Mouse (Mus musculus) hindbrain, embryonic 10.5 days (tissue): ENCODE data around the gene Shroom3. TPM values are rescaled to one million over a fixed set of nuclear protein-coding genes. Genes with fewer than 3 reads are reported as not detected.

Source experiments
- DNase-seq: peaks from one replicate; pipeline ENCODE4 v3.0.0-alpha.2; 2017; ENCODE audit warnings: low spot score
- H3K27ac ChIP-seq: fragments of 300-500 bp; sonication (generic); 2 replicates; pipeline ENCODE4 v1.5.1; 2016; ENCODE audit warnings: mild to moderate bottlenecking, moderate library complexity
- H3K27me3 ChIP-seq: fragments of 300-500 bp; sonication (generic); 2 replicates; pipeline ENCODE4 v1.6.1; 2016; ENCODE audit warnings: mild to moderate bottlenecking; ENCODE audit not compliant: poor library complexity, insufficient read depth, severe bottlenecking
- H3K36me3 ChIP-seq: fragments of 300-500 bp; sonication (generic); 2 replicates; pipeline ENCODE4 v1.6.1; 2016; ENCODE audit warnings: mild to moderate bottlenecking, moderate library complexity
- H3K4me1 ChIP-seq: fragments of 300-500 bp; sonication (generic); replicated peaks from 2 replicates; pipeline ENCODE4 v1.6.1; 2016; ENCODE audit warnings: mild to moderate bottlenecking
- H3K4me3 ChIP-seq: fragments of 300-500 bp; sonication (generic); 2 replicates; pipeline ENCODE4 v1.5.1; 2016; ENCODE audit warnings: mild to moderate bottlenecking, moderate library complexity
- H3K9me3 ChIP-seq: fragments of 300-500 bp; sonication (generic); 2 replicates; pipeline ENCODE4 v1.6.1; 2016; ENCODE audit warnings: mild to moderate bottlenecking, moderate library complexity
- WGBS: fragments of 180-500 bp; shearing (Covaris S2); methylation state at CpG from one replicate; pipeline ENCODE4 v1.1.7; 2016; 5-methylcytosine and 5-hydroxymethylcytosine counted together
- polyA plus RNA-seq: library from polyadenylated mRNA; unstranded; fragments of >200 nt; fragmentation: Nextera tagmentation; extraction: Ambion mirVana; gene quantifications from 2 replicates; pipeline ENCODE4 v1.2.1, GENCODE M21; 2016

Shroom3 gene
- polyA plus RNA-seq, 1 experiment from 2014 or later = 6.5 TPM

DNA sequence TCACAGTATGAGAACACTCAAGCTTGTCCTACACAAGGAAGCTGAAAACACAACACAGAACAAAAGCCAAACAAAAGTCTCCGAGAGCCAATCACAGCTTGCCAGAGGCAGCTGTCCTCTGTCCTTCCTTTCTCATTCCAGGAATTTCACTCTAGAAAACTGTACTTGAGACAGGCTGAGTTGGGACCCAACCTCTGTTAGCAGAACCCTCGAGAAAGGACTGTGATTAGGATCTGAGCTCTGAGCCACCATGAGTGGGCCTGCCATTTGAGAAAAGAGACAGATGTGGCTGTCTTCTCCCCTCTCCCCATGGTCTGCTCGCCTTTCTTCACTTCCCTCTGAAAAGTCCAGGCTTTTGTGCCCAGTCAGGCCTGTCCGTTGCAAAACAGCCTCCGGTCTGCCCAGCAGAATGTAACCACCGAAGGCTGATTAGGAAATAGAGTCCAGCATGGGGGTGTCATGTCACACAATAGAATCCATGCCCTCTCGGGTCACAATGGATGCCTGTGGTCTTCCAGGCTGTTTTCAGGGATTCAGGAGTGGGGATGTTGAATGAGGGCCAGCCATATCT lies 24.8 kb downstream of the Shroom3 start:
- Histone ChIP-seq H3K36me3 (no peaks in the 10 kb centered on the region), H3K4me1 (peaks cover 56% of the 10 kb centered on the region), H3K4me3 (no peak overlapping the region), H3K27ac (peak overlapping the region; percentile 88), H3K27me3 (no peaks in the 10 kb centered on the region), H3K9me3 (no peaks in the 10 kb centered on the region)
- 15% methylated on average over 7 of the region's 7 CpGs for WGBS
- DNase-seq = peak; percentile 56

DNA sequence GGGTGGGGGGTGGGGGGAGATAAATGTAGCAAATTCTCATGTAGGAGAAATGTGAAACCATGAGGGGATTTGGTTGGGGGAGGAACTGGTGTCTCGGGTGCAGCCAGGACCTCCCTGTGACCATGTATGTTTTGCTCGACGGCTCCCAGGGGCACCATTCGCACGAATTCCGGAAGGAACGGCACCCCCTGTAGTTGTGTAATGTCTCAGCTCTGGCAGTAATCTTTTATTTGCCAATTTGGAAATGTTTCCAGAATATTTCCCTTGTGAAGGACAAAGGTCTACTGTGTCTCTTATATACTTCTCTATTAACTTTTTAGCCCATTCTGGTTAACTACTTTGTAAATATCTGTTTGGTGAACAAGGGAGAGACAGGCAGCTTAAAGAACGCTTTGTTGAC lies 27.5 kb downstream of the Shroom3 start:
- DNase-seq = no peak
- Histone ChIP-seq H3K9me3 (no peaks in the 10 kb centered on the region), H3K27me3 (no peaks in the 10 kb centered on the region), H3K27ac (no peak overlapping the region), H3K4me1 (peaks cover 54% of the 10 kb centered on the region), H3K4me3 (no peak overlapping the region), H3K36me3 (no peaks in the 10 kb centered on the region)
- 70% methylated on average over 8 of the region's 8 CpGs for whole genome bisulfite sequencing

DNA sequence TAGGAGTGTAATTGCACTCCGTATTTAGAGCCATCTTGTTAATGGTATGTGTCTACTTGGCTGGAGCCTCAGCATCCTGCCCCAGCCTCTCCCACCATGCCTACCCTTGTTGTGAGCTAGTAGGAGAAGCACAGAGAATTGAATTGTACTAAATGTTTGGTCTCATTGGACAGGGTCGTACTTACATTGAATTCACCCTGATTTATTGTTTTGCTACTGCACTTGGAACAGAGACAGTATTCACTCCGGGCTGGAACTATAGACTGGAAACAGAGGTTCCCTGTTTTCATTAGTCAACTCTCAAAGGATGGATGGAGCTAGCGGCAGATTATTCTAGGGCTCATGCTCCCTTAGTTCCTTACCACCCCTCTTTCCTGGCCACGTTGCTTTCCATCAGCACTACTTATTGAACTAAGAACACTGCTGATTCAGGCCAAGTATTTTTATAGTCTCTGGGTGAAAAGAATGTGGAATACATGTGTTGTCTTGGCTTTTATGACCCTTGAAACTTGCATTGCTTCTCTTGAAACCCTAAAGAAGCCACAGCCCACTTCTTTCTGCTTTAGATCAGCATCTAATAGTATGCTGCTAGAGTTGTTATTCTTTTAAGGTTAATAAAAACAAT lies 28.5 kb downstream of the Shroom3 start:
- Histone ChIP-seq H3K4me1 (peaks cover 44% of the 10 kb centered on the region), H3K9me3 (no peaks in the 10 kb centered on the region), H3K27me3 (no peaks in the 10 kb centered on the region), H3K36me3 (no peaks in the 10 kb centered on the region), H3K27ac (no peak overlapping the region), H3K4me3 (no peak overlapping the region)
- no peak for DNase-seq
- WGBS = 83% methylated on average over 5 of the region's 5 CpGs

DNA sequence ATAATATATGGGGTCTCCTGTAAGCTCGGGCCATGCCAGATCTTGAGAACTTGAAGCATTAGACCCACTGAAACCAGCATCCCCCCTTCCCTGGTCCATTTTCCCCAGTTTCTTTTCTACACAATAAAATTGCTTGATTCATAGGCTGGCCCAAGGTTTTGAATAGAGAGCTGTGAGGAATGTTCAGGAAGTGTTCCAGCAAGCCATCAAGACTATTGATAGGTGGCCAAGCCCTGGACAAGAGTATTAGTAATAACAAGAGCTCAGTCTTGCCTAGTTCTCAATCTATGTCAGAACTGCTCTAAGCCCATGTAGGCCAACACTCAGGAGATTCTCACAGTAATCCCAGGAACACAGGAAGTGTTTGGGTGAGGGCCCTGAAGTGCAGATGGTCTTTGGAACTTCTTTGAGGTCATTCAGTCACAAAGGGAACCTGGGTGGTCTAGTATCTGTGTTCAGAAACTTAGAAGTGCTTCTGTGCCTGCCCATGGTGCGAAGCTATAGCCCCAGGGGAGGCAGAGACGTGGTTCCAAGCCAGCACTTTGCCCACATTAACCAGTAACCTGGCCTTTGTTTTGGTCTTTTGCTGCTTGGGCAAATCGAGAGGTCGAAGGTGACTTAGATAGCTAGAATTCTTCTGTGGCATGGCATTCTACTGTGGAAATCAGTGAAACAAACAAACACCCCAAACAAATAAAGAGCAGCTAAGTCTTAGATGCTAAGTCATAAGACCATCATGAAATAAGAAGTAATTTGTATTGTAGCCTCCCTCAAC lies 29.6 kb downstream of the Shroom3 start:
- H3K4me3 ChIP-seq = no peak overlapping the region
- no peak overlapping the region for H3K27ac ChIP-seq
- 70% methylated on average over 5 of the region's 5 CpGs for WGBS
- DNase-seq = no peak
- no peaks in the 10 kb centered on the region for H3K9me3 ChIP-seq
- peaks cover 34% of the 10 kb centered on the region for H3K4me1 ChIP-seq
- no peaks in the 10 kb centered on the region for H3K27me3 ChIP-seq
- H3K36me3 ChIP-seq = 0 out of 2 replicates have a peak, but pooled peaks cover under 1% of the 10 kb centered on the region

DNA sequence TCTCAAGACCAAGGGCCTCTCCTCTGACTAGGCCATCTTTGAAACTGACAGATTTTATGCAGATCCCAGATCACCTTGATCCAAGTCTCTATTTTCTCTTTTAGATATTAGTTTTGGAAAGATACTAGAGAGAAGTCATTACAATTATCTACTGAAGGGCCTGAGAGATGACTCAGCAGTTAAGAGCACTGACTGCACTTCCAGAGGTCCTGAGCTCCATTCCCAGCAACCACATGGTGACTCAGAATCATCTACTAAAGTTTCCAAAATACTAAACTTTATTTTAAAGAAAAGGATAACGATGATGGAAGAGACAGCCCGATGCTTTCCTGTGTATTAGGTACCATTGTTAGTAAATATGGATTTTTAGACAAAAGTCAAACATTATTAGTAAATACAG lies 31.7 kb downstream of the Shroom3 start:
- WGBS = over 99% methylated on average over 2 of the region's 2 CpGs
- Histone ChIP-seq H3K27ac (no peak overlapping the region; the same call in 1 of the 2 replicates), H3K36me3 (peaks cover 4% of the 10 kb centered on the region; the same call in 1 of the 2 replicates), H3K27me3 (no peaks in the 10 kb centered on the region), H3K4me3 (no peak overlapping the region), H3K4me1 (peaks cover 13% of the 10 kb centered on the region), H3K9me3 (no peaks in the 10 kb centered on the region)
- DNase-seq = no peak

DNA sequence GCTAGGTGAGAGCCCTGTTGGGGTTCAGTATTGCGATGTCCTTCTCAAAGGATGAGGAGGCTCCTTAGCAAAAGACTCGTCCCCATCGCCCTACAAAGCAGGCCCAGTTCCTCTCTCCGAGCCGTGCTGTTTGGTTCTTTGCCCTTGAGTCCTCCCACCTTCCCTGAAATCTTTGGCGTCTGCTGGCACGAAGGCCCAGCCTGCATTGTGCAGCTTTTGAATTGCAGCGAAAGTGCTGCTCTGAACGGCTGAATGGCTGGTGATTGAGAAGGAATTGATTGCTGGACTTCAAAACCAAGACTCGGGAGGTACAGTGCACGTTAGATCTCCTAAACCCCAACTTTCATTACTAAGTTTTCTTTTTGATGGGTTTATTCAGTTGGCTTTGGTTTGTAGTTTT lies 32.1 kb downstream of the Shroom3 start:
- WGBS = 49% methylated on average over 11 of the region's 11 CpGs
- Histone ChIP-seq H3K27me3 (no peaks in the 10 kb centered on the region), H3K27ac (peak overlapping the region; percentile 59), H3K36me3 (peaks cover 4% of the 10 kb centered on the region; the same call in 1 of the 2 replicates), H3K9me3 (no peaks in the 10 kb centered on the region), H3K4me1 (peaks cover 12% of the 10 kb centered on the region; the same call in 1 of the 2 replicates), H3K4me3 (no peak overlapping the region)
- DNase-seq = no peak

DNA sequence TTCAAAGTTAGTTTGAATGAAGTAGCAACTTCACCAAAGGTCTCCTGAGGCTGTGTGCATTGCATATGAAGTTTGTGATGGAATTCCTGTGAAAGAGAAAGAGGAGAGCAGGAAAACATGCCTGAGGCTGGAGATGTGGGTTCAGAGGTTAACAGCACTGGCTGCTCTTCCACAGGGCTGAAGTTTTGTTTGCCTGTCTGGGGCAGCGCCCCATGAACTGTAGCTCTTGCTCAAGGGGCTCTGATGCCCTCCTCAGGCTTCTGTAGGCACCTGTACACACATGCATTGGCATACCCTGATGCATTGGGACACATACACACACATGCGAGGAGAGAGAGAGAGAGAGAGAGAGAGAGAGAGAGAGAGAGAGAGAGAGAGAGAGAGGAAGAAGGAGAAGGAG lies 32.7 kb downstream of the Shroom3 start:
- Histone ChIP-seq H3K36me3 (peaks cover 4% of the 10 kb centered on the region; the same call in 1 of the 2 replicates), H3K27me3 (no peaks in the 10 kb centered on the region), H3K9me3 (no peaks in the 10 kb centered on the region), H3K27ac (no peak overlapping the region), H3K4me3 (no peak overlapping the region), H3K4me1 (peaks cover 8% of the 10 kb centered on the region; the same call in 1 of the 2 replicates)
- 75% methylated on average over 2 of the region's 2 CpGs for WGBS
- DNase-seq = no peak

DNA sequence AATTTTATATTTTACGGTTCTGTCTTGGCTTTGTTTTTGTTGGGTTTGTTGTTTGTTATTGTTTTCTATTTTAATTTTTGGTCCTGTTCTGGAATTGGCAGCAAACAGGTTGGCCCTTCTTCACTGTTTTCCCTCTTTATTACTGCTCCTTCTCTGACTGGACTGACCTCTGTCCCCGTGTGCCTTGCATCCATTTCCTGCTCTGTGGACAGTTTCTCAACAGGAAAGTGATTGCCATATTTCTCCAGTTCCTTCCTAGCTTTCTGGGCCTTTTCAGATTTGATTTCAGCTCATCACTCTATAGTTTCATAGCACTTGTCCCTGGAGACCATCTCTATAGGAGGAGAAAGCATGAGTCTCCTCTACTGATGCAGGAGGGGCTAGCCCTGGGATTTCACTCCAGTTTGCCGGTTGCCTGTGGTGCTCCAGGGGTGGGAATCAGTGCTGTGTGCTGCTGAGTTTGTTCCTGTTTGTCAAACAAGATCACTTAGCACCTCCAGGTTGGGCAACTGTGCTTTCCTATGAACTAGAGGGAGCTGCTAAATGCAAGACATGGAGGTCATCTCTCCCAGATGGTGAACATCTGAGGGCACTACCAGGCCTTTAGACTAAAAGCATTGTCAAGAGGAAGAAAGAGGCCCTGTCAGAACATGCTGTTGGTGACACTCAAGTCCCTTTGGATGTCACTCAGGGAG lies 34.6 kb downstream of the Shroom3 start:
- Histone ChIP-seq H3K4me1 (peaks cover 7% of the 10 kb centered on the region; the same call in 1 of the 2 replicates), H3K27ac (no peak overlapping the region), H3K36me3 (peaks cover 4% of the 10 kb centered on the region; the same call in 1 of the 2 replicates), H3K9me3 (no peaks in the 10 kb centered on the region), H3K4me3 (no peak overlapping the region), H3K27me3 (no peaks in the 10 kb centered on the region)
- DNase-seq = no peak
- WGBS = 70% methylated on average over 3 of the region's 3 CpGs

DNA sequence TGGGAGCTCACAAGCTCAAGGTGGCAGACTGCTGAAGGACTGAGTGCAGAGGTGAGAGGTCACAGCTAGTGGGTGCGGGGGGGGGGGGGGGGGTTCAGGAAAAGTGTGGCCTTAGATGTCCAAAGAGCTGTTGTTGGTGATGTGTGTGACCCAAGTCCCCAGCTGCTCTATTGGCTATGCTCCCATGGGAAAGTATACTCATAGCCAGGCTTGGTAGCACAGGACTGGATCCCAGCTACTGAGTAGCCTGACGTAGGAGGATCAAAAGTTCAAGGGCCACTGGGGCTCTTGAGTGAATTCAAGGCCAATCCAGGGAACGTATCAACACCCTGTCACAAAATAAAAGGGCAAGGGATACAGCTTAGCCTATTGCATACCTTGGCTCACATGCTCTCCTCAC lies 35.6 kb downstream of the Shroom3 start:
- 78% methylated on average over 3 of the region's 3 CpGs for WGBS
- H3K36me3 ChIP-seq = peaks cover 4% of the 10 kb centered on the region; the same call in 1 of the 2 replicates
- H3K4me1 ChIP-seq = peaks cover 7% of the 10 kb centered on the region; the same call in 1 of the 2 replicates
- no peak overlapping the region for H3K4me3 ChIP-seq
- no peaks in the 10 kb centered on the region for H3K27me3 ChIP-seq
- no peak overlapping the region for H3K27ac ChIP-seq
- no peaks in the 10 kb centered on the region for H3K9me3 ChIP-seq
- no peak for DNase-seq

DNA sequence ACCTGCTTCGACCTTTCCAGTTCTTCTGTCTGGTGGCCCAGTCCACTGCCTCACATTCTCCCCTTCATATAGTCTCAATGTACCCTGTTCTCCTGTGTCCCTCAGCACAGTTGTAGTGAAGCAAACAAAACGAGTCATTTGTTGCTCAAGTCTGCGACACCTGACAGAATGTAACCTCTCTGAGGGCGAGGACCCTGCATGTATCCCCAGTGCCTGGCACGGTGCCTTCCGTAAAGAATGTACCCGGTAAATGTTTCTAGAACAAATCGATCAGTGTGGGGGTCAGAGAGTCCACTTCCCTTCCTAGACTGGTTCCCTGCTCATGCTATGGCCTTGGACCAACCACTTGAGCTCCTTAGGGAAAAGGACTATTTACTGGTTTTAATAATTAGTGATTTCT lies 38.4 kb downstream of the Shroom3 start:
- no peak for DNase-seq
- H3K27ac ChIP-seq = no peak overlapping the region
- no peaks in the 10 kb centered on the region for H3K27me3 ChIP-seq
- H3K4me1 ChIP-seq = no peaks in the 10 kb centered on the region
- H3K9me3 ChIP-seq = no peaks in the 10 kb centered on the region
- peaks cover 4% of the 10 kb centered on the region; the same call in 1 of the 2 replicates for H3K36me3 ChIP-seq
- WGBS = 91% methylated on average over 8 of the region's 8 CpGs
- H3K4me3 ChIP-seq = no peak overlapping the region

DNA sequence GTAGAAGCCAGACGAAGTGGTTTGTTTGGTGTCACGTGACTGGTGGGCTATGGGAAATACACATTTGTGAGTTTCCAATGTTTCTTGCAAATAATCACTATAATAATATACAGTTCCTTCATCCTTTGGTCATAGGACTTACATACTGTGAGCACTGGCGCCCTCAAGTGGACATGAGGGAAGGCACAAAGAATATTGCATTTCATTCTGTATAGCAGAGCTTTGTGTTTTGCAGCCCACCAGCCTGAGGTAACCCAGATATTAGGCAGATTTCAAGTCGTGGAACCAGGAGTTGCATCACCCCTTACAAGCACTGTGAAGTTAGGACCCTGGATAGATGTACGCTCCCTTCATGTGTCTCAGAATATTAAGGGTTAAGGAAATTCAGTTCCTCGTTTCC lies 42.7 kb downstream of the Shroom3 start:
- 33% methylated on average over 6 of the region's 6 CpGs for WGBS
- Histone ChIP-seq H3K27me3 (no peaks in the 10 kb centered on the region), H3K27ac (no peak overlapping the region), H3K9me3 (no peaks in the 10 kb centered on the region), H3K36me3 (no peaks in the 10 kb centered on the region), H3K4me3 (no peak overlapping the region), H3K4me1 (0 out of 2 replicates have a peak, but pooled peaks cover 8% of the 10 kb centered on the region)
- peak; percentile 73 for DNase-seq

DNA sequence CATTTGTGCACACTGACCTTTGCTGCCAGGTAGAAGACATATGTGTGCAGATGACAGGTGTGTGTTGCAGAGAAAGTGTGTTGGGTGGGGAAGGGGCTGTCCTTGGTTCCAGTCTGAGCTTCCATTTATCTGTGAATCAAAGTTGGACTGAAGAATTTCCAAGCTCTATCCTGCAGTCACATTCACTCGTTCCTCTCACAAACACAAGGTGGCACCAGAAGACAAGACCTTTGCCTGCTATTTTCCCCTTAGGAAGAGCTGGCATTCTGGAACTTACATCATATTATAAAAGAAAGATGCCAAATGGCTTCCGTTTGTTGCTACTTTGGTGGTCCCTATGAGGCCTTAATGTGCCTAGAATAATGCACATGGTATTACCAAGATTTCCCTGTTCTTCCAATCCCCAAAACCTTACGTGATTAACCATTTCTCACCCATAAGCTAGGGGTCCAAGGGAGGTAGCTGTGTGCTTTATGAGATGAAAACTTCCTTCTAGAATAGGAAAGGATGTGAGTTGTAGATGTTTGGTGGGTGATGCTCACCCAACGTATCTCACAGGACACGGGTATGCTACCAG lies 45.1 kb downstream of the Shroom3 start:
- peak; percentile 37 for DNase-seq
- no peaks in the 10 kb centered on the region for H3K27me3 ChIP-seq

More for the DNA sequence above, 45.1 kb downstream of the Shroom3 start:
- Histone ChIP-seq H3K27ac (no peak overlapping the region), H3K9me3 (no peaks in the 10 kb centered on the region), H3K4me1 (0 out of 2 replicates have a peak, but pooled peaks cover 8% of the 10 kb centered on the region), H3K4me3 (no peak overlapping the region), H3K36me3 (peaks cover 4% of the 10 kb centered on the region; the same call in 1 of the 2 replicates)
- WGBS = 55% methylated on average over 5 of the region's 5 CpGs
